Mouse (Mus musculus): ENCODE results near the gene Kcnma1. TPM values are rescaled to one million over a fixed set of nuclear protein-coding genes. Genes with fewer than 3 reads are reported as not detected.

The Kcnma1 gene
- polyA plus RNA-seq (2015; fragmentation: Nextera tagmentation; extraction: Ambion mirVana), result 15.8 and 17.2 TPM in 2 replicates

DNA sequence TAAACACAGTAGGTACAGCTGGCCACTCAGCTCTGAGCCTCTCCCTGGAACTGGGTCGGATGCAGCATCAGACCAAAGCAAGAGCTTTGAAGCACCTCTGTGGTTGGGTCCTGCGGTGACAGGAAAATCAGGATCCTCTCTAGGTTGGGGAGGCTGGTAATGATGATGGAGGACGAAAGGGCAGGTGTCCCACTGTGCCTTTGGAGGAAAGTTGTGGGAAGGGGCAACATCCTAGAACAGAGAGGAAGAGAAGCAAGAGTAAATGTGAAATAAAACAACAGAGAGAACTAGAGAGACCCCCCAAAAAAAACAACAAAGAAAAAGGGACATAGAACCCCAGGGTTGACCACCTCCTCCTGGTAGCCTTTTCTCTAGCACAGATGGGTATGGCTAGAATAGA lies at the start of gene Kcnma1:
Kcnma1 (minus strand) TSS at position 101 of the 400 bp plus-strand sequence.
- Histone ChIP-seq H3K27ac (ENCODE audit: low read depth, low read length) (no peak within 1 kb of the TSS), H3K4me1 (ENCODE audit: control insufficient read depth, insufficient read depth, low read depth, low read length) (no peaks in the 10 kb centered on the region), H3K9ac (ENCODE audit: low read depth, low read length) (no peak within 1 kb of the TSS), H3K9me3 (ENCODE audit: control insufficient read depth, low read length) (no peaks in the 10 kb centered on the region), H3K27me3 (replicated peaks; ENCODE audit: control insufficient read depth, insufficient read depth, low read length) (no peaks in the 10 kb centered on the region), H3K4me3 (ENCODE audit: low read length) (no peak within 1 kb of the TSS), H3K36me3 (ENCODE audit: control insufficient read depth, insufficient read depth, low read length) (no peaks in the 10 kb centered on the region), H3K4me2 (ENCODE audit: low read length) (no peak within 1 kb of the TSS)
- ATAC-seq, result no peak
- WGBS, result 65% methylated on average over 3 of the region's 3 CpGs

DNA sequence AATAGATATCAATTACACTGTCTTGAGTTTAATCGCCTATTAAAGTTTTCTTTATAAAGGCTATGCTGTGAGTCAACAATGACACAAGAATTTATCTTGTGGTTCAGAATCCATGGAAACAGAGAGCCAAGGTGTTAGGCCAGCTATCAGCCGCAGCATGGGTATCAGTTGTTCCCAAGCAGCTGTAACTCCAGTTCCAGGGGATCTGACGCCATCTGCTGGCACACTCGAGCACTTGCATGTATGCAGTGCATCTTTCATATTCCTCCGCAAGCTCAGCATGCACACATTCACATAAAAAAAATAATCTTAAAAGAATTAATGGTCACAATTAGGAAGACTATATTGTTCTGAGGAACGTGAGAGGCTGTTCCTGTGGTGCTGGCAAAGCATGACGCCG lies 45.5 kb upstream of the Kcnma1 start:
- ATAC-seq, result no peak
- H3K9me3 ChIP-seq (ENCODE audit: control insufficient read depth, low read length), result no peaks in the 10 kb centered on the region
- WGBS, result 31% methylated on average over 8 of the region's 8 CpGs
- no peaks in the 10 kb centered on the region for H3K27me3 ChIP-seq (replicated peaks; ENCODE audit: control insufficient read depth, insufficient read depth, low read length)
- H3K36me3 ChIP-seq (ENCODE audit: control insufficient read depth, insufficient read depth, low read length), result no peaks in the 10 kb centered on the region
- no peaks in the 10 kb centered on the region for H3K4me1 ChIP-seq (ENCODE audit: control insufficient read depth, insufficient read depth, low read depth, low read length)
- no peak overlapping the region for H3K27ac ChIP-seq (ENCODE audit: low read depth, low read length)
- H3K9ac ChIP-seq (ENCODE audit: low read depth, low read length), result no peak overlapping the region
- no peak overlapping the region for H3K4me2 ChIP-seq (ENCODE audit: low read length)
- no peak overlapping the region for H3K4me3 ChIP-seq (ENCODE audit: low read length)

DNA sequence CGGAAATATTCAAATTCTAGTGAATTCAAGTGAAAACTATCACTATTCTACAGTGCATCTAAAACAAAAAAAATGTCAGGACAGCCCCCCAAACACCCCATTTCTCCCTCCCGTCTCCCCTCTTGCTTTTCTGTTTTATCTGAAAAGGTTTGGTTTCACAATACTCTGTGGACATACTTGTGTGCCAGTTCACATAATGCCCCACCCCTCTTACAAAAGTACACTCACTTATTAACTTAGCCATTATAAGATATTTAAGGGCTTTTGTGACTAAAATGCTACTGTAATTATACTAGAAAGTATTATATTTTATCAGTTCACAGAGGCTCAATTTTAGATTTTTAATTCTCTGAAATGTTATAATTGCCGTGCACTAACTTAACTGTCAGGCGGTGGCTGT lies 45.0 kb upstream of the Kcnma1 start:
- Histone ChIP-seq H3K4me3 (ENCODE audit: low read length) (no peak overlapping the region), H3K4me1 (ENCODE audit: control insufficient read depth, insufficient read depth, low read depth, low read length) (no peaks in the 10 kb centered on the region), H3K4me2 (ENCODE audit: low read length) (no peak overlapping the region), H3K27ac (ENCODE audit: low read depth, low read length) (no peak overlapping the region), H3K27me3 (replicated peaks; ENCODE audit: control insufficient read depth, insufficient read depth, low read length) (no peaks in the 10 kb centered on the region), H3K36me3 (ENCODE audit: control insufficient read depth, insufficient read depth, low read length) (no peaks in the 10 kb centered on the region), H3K9me3 (ENCODE audit: control insufficient read depth, low read length) (no peaks in the 10 kb centered on the region), H3K9ac (ENCODE audit: low read depth, low read length) (no peak overlapping the region)
- WGBS, result 84% methylated on average over 4 of the region's 4 CpGs
- ATAC-seq, result no peak

DNA sequence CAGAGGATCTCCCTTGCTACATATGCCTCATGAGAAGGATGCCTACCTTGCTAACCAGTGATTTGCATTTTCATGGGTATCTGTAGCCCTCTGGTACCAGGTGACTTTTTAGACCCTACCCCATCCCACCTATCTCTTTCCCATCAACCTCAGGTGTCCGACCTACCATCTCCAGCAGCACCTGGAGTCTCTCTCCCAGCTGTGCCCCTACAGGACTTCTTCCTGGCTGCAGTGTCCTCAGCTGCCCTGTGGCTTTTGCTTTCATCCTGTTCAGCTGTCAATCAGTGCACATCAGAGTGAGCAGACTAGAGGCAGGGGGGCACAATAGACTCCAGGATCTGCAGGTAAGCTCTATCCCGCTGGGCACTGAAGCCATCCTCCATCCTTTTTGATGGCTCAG lies 37.5 kb upstream of the Kcnma1 start:
- no peaks in the 10 kb centered on the region for H3K4me1 ChIP-seq (ENCODE audit: control insufficient read depth, insufficient read depth, low read depth, low read length)
- no peak overlapping the region for H3K4me3 ChIP-seq (ENCODE audit: low read length)
- no peak overlapping the region for H3K27ac ChIP-seq (ENCODE audit: low read depth, low read length)
- no peaks in the 10 kb centered on the region for H3K9me3 ChIP-seq (ENCODE audit: control insufficient read depth, low read length)
- H3K36me3 ChIP-seq (ENCODE audit: control insufficient read depth, insufficient read depth, low read length), result no peaks in the 10 kb centered on the region
- no peaks in the 10 kb centered on the region for H3K27me3 ChIP-seq (replicated peaks; ENCODE audit: control insufficient read depth, insufficient read depth, low read length)
- no peak overlapping the region for H3K9ac ChIP-seq (ENCODE audit: low read depth, low read length)
- ATAC-seq, result no peak
- no peak overlapping the region for H3K4me2 ChIP-seq (ENCODE audit: low read length)
- WGBS, result 83% methylated on average over 2 of the region's 2 CpGs

DNA sequence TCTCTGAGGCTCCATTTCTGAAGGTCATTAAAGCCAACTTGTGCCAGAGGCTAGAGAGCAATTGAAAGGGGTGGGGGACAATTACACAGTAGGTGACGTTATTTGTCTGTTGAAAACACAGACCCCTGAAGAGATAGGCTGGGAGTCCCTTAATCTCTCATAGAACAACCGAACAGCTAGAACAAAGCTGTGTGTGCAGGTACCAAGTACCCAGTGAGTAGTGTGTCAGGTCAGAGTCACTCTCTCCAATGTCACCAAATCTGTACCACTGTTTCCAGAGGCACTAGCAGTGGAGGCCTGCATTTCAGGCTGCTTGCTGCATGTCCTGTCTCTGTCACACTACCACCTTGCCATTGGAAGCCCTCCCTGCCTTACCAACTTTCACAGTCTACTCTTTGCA lies 22.3 kb upstream of the Kcnma1 start:
- no peak overlapping the region for H3K9ac ChIP-seq (ENCODE audit: low read depth, low read length)
- WGBS, result 53% methylated on average over 2 of the region's 2 CpGs
- ATAC-seq, result no peak
- no peak overlapping the region for H3K4me2 ChIP-seq (ENCODE audit: low read length)
- H3K27me3 ChIP-seq (replicated peaks; ENCODE audit: control insufficient read depth, insufficient read depth, low read length), result no peaks in the 10 kb centered on the region
- H3K9me3 ChIP-seq (ENCODE audit: control insufficient read depth, low read length), result no peaks in the 10 kb centered on the region
- H3K4me3 ChIP-seq (ENCODE audit: low read length), result no peak overlapping the region
- no peaks in the 10 kb centered on the region; the same call in 1 of the 2 replicates for H3K4me1 ChIP-seq (ENCODE audit: control insufficient read depth, insufficient read depth, low read depth, low read length)
- H3K27ac ChIP-seq (ENCODE audit: low read depth, low read length), result no peak overlapping the region
- H3K36me3 ChIP-seq (ENCODE audit: control insufficient read depth, insufficient read depth, low read length), result no peaks in the 10 kb centered on the region

DNA sequence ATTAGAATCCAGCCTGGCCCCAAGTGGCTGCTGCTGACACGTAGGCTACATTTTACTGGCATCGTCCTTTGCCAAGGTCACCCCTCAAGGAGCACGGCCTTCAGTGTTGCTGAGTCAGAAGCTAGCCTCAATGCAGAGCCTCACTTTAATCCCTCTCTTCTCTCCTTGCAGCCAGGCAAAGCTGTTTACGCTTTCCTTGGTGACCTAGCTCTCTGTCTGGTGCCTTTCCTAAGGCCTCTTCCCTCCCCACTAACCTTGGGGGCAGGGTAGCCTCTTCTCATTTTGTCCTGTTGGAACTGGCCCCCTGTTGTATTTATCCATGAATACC lies 21.9 kb upstream of the Kcnma1 start:
- H3K4me3 ChIP-seq (ENCODE audit: low read length), result no peak overlapping the region
- H3K9me3 ChIP-seq (ENCODE audit: control insufficient read depth, low read length), result no peaks in the 10 kb centered on the region
- H3K4me2 ChIP-seq (ENCODE audit: low read length), result no peak overlapping the region
- H3K4me1 ChIP-seq (ENCODE audit: control insufficient read depth, insufficient read depth, low read depth, low read length), result no peaks in the 10 kb centered on the region; the same call in 1 of the 2 replicates
- no peaks in the 10 kb centered on the region for H3K27me3 ChIP-seq (replicated peaks; ENCODE audit: control insufficient read depth, insufficient read depth, low read length)
- no peak overlapping the region for H3K27ac ChIP-seq (ENCODE audit: low read depth, low read length)
- no peak for ATAC-seq
- no peak overlapping the region for H3K9ac ChIP-seq (ENCODE audit: low read depth, low read length)
- H3K36me3 ChIP-seq (ENCODE audit: control insufficient read depth, insufficient read depth, low read length), result no peaks in the 10 kb centered on the region
- 46% methylated on average over 4 of the region's 4 CpGs for WGBS

DNA sequence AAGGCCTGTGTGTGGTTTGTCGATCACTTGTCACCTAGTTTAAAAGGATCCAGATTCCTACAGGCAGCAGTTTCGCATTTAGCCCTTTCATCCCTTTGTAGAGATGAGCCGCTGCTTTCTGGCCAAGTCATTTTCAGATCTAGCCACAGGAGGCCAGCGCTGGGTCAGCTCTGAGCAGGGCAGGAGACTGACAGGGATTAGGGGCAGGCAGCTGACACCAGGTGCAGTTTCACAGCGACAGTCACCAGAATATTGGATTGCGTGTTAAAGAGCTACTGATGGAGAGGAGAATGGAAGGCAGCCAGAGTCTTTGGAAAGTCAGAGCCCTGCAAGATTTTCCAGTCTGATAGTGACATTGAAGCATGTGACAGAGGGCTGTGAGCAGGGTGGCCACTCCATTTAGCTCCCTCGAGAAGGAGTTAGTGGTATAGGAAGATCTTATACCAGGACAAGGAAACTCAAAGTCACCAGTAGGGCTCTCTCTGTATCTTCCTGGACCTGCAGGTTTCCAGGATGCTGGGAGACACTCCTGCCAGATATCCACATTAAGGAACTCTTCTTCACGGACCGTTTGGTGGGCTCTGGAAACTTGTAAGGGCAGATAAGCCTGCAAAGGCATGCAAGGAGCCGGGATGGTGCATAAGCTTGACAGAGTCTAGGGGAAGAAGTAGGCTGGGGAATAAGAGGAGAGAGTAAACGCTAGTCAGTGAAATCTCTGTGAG lies 21.4 kb upstream of the Kcnma1 start:
- peak; percentile 60 for ATAC-seq
- no peaks in the 10 kb centered on the region for H3K9me3 ChIP-seq (ENCODE audit: control insufficient read depth, low read length)
- H3K4me1 ChIP-seq (ENCODE audit: control insufficient read depth, insufficient read depth, low read depth, low read length), result no peaks in the 10 kb centered on the region; the same call in 1 of the 2 replicates
- no peak overlapping the region for H3K9ac ChIP-seq (ENCODE audit: low read depth, low read length)
- H3K27ac ChIP-seq (ENCODE audit: low read depth, low read length), result no peak overlapping the region
- no peak overlapping the region for H3K4me3 ChIP-seq (ENCODE audit: low read length)
- H3K4me2 ChIP-seq (ENCODE audit: low read length), result no peak overlapping the region
- 28% methylated on average over 11 of the region's 11 CpGs for WGBS
- no peaks in the 10 kb centered on the region for H3K36me3 ChIP-seq (ENCODE audit: control insufficient read depth, insufficient read depth, low read length)
- no peaks in the 10 kb centered on the region for H3K27me3 ChIP-seq (replicated peaks; ENCODE audit: control insufficient read depth, insufficient read depth, low read length)

DNA sequence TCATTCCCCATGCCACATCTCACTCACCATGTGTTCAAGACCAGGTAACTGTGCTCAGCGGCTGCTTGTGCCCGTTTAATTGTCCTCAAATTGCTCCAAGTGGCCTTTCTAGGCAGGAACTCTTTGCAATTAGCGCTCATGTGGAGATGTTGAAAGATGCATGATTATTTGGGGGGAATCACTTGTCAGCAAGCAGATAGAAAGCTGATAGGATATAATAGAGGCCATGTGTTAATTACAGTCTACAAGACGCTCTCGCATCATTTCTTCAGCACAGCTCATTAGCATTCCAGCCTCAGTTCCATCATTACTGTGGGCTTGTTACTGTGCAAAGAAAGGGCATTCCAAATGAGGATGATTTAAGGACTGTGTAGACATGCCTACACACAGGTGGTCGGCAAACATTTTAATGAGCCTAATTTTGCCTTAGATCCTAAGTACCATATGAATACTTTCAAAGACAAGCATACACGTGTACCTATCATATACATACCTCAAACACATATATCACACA lies 18.6 kb upstream of the Kcnma1 start:
- Histone ChIP-seq H3K4me2 (ENCODE audit: low read length) (no peak overlapping the region), H3K27ac (ENCODE audit: low read depth, low read length) (no peak overlapping the region), H3K4me1 (ENCODE audit: control insufficient read depth, insufficient read depth, low read depth, low read length) (no peaks in the 10 kb centered on the region; the same call in 1 of the 2 replicates), H3K9ac (ENCODE audit: low read depth, low read length) (no peak overlapping the region), H3K27me3 (replicated peaks; ENCODE audit: control insufficient read depth, insufficient read depth, low read length) (no peaks in the 10 kb centered on the region), H3K9me3 (ENCODE audit: control insufficient read depth, low read length) (no peaks in the 10 kb centered on the region), H3K4me3 (ENCODE audit: low read length) (no peak overlapping the region), H3K36me3 (ENCODE audit: control insufficient read depth, insufficient read depth, low read length) (no peaks in the 10 kb centered on the region)
- 0 out of 2 replicates have a peak, but pooled peaks have one; percentile 45 for ATAC-seq
- 85% methylated on average over 7 of the region's 7 CpGs for WGBS

DNA sequence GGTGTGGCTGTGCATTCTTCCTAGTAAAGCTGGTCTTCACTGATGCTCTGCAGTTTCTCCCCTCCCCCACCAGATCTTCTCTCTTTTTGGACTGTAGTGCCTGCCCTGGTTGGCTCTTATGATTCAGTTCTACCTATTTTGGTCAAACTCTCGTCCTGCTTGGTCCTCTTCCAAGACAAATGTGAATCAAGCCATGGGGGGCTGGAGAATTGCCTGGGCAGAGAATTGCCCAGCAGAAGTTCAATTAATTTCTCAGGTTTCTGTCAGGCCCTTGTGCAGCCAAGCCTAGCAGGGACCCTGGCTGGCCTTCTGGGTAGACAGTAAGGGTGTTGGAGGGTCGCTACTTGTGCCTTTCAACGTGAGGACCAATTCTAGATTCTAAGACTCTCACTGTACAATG lies 17.9 kb upstream of the Kcnma1 start:
- ATAC-seq, result no peak
- Histone ChIP-seq H3K27me3 (replicated peaks; ENCODE audit: control insufficient read depth, insufficient read depth, low read length) (no peaks in the 10 kb centered on the region), H3K36me3 (ENCODE audit: control insufficient read depth, insufficient read depth, low read length) (no peaks in the 10 kb centered on the region), H3K9me3 (ENCODE audit: control insufficient read depth, low read length) (no peaks in the 10 kb centered on the region; the same call in 1 of the 2 replicates), H3K4me2 (ENCODE audit: low read length) (no peak overlapping the region), H3K27ac (ENCODE audit: low read depth, low read length) (no peak overlapping the region), H3K4me1 (ENCODE audit: control insufficient read depth, insufficient read depth, low read depth, low read length) (no peaks in the 10 kb centered on the region; the same call in 1 of the 2 replicates), H3K4me3 (ENCODE audit: low read length) (no peak overlapping the region), H3K9ac (ENCODE audit: low read depth, low read length) (no peak overlapping the region)
- 59% methylated on average over 3 of the region's 3 CpGs for WGBS

Data from hindbrain, embryonic 16.5 days (tissue).